Mouse (Mus musculus) bone marrow, adult 2 months (tissue): ENCODE data around the gene Zdhhc11. TPM values are rescaled to one million over a fixed set of nuclear protein-coding genes. Genes with fewer than 3 reads are reported as not detected.
"Not testable (repeated sequence)": the region's sequence is repeated elsewhere in the genome, so short reads cannot be mapped to it uniquely, and the experiment has no call there.

Experiments
- H3K27ac ChIP-seq: fragments of 200-500 bp; 2 replicates; pipeline ENCODE4 v1.5.1; 2012; ENCODE audit warnings: low read depth, mild to moderate bottlenecking, control low read depth, inconsistent platforms, low read length; ENCODE audit not compliant: control insufficient read depth, poor library complexity, insufficient read depth
- H3K4me1 ChIP-seq: fragments of 200-500 bp; 2 replicates; pipeline ENCODE4 v1.6.1; 2011; ENCODE audit warnings: low read length; ENCODE audit not compliant: control insufficient read depth, insufficient read depth
- H3K4me3 ChIP-seq: fragments of 200-500 bp; replicated peaks from 2 replicates; pipeline ENCODE3; 2011; ENCODE audit warnings: mild to moderate bottlenecking, low read depth, low read length, control low read depth; ENCODE audit not compliant: control insufficient read depth
- CTCF ChIP-seq: fragments of 200-500 bp; IDR thresholded peaks from 2 replicates; pipeline ENCODE4 v1.5.1; 2011; ENCODE audit warnings: low read length, control low read depth; ENCODE audit not compliant: control insufficient read depth, insufficient read depth
- POLR2A ChIP-seq: fragments of 200-500 bp; IDR thresholded peaks from 2 replicates; pipeline ENCODE4 v1.6.1; 2011; ENCODE audit warnings: low read depth, mild to moderate bottlenecking, control low read depth, low read length, borderline replicate concordance; ENCODE audit not compliant: control insufficient read depth
- WGBS: fragments of 180-500 bp; shearing (Covaris S2); methylation state at CpG from one replicate; pipeline ENCODE4 v1.1.7; 2018; 5-methylcytosine and 5-hydroxymethylcytosine counted together
- polyA plus RNA-seq: library from polyadenylated mRNA; stranded (reverse); fragments of >200 nt; gene quantifications from 2 replicates; pipeline ENCODE4 v1.2.4, GENCODE M21; 2011; ENCODE audit warnings: low replicate concordance; ENCODE audit not compliant: missing spikeins, insufficient read depth, insufficient read length

Gene Zdhhc11
- polyA plus RNA-seq, 1 experiment = not detected

DNA sequence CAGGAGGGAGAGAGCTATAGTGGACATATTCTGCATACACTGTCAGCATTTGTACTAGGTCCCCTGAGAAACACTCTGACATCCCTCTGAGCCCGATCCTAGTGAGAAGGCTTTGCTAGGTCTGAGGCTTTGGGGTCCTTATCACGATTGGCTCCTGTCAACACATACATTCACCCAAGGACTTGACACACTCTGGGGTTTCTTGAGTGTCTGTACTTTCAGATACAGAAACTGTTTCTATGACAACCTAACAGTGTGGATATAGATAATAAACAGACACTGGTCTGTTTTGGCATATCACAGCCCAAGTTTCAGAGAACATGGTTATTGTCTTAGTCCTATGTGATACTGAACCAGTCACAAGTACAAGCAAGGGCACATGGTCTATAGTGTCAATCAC is 27.1 kb downstream of the Zdhhc11 start:
- Histone ChIP-seq H3K4me3 (no peak overlapping the region), H3K27ac (no peak overlapping the region), H3K4me1 (no peaks in the 10 kb centered on the region)
- WGBS = 59% methylated on average over 2 of the region's 2 CpGs
- TF ChIP-seq CTCF = no peak
- no peak for TF ChIP-seq POLR2A

DNA sequence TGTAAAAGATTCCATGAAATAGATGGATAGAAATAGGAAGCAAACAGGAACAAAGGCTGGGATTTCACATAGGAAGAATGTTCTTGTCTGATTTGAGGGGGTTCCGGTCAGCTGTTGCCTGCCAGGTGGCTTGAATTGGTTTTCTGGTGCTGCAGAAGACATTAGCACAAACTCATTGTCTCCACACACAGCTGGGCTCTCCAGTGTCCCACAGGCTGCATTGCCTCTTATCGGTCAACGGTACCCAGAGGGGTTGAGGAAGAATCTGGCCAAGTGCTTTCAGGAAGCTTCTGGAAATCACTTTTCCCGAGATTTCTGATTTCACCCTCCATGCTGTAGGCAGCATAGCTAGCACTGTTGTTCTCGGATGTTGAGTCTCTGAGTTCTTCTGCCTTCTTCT is 27.6 kb downstream of the Zdhhc11 start:
- Histone ChIP-seq H3K27ac (no peak overlapping the region), H3K4me3 (no peak overlapping the region), H3K4me1 (peaks cover 2% of the 10 kb centered on the region; the same call in 1 of the 2 replicates)
- TF ChIP-seq POLR2A = no peak
- TF ChIP-seq CTCF = no peak
- WGBS = 72% methylated on average over 5 of the region's 5 CpGs

DNA sequence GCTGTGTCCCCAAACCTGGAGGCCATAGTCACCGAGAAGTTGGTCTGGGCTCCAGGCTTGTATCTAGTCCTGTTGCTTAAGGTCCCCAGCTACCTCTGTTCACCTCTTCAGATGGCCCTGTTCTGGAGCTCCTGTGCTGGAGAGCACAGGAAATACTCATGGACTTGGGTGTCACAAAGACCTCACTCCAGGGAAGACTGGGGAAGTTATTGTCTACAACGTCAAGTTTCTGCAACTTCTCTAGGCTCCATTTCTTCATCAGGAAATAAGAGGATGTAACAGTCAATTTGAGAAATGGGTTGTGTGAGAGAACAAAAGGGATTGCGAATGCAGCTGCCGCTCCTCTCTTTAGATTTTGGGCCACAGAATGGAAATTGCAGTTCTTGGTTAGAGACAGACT is 32.8 kb downstream of the Zdhhc11 start:
- Histone ChIP-seq H3K27ac (no peak overlapping the region), H3K4me1 (peaks cover 2% of the 10 kb centered on the region), H3K4me3 (no peak overlapping the region)
- no peak for TF ChIP-seq POLR2A
- no peak for TF ChIP-seq CTCF
- WGBS = 44% methylated on average over 4 of the region's 4 CpGs

DNA sequence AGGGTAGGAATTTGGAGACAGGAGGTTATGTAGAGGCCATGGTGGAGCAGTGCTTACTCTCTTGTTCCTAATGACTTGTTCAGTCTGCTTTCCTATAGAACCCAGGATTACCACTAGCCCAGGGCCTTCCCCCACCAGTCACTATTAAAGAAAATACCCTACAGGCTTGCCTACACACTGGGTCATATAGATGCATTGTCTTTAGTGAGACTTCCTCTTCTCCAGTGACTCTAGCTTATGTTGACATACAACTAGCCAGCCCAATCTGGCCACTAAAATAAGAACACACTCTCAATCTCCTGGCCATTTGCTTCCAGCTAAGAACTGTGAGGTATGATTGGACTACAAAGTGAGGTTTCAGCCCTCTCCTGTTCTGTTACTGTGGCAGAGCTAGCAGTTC is 36.9 kb downstream of the Zdhhc11 start:
- H3K4me1 ChIP-seq = peaks cover 2% of the 10 kb centered on the region
- no peak overlapping the region for H3K27ac ChIP-seq
- TF ChIP-seq POLR2A (no peak), CTCF (no peak)
- no peak overlapping the region for H3K4me3 ChIP-seq

DNA sequence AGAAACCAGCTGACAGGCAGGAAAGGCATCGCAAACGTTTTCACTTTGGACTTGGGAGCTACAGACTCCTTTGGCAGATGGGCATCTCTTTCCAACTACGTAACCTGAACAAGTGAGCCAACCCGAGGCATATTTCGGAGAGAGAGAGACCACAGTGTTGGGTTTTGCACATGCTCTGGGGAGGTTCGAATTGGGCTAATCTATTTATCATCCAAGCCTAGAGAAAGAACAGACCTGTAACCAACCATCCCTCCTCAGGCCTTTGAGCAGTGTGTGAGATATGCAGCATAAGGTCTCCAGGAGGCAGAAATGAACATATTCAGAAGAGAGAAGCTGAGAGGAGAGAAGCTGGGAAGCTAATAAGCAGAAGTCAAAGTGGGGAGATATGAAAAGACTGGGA is 37.3 kb downstream of the Zdhhc11 start:
- no peak overlapping the region for H3K27ac ChIP-seq
- TF ChIP-seq CTCF (no peak), POLR2A (no peak)
- 76% methylated on average over 6 of the region's 6 CpGs for WGBS

DNA sequence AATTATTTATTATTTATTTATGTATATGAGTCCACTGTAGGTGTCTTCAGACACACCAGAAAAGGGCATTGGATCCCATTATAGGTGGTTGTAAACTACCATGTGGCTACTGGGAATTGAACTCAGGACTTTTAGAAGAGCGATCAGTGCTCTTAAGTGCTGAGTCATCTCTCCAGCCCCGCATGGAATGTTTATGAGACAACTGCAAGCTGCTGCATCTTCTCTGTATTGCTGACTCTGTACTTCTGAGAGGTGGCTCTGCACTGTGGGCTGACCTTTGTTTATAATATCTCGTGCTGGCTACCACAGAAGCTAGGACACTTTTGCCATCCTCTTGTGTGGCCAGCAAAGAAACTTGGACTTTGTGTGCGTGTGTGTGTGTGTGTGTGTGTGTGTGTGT is 37.8 kb downstream of the Zdhhc11 start:
- WGBS = 64% methylated on average over 4 of the region's 4 CpGs
- H3K27ac ChIP-seq = no peak overlapping the region
- TF ChIP-seq CTCF (no peak), POLR2A (no peak)
- no peaks in the 10 kb centered on the region; the same call in none of the 2 replicates for H3K4me1 ChIP-seq
- no peak overlapping the region for H3K4me3 ChIP-seq

More for the DNA sequence above, 37.3 kb downstream of the Zdhhc11 start:
- H3K4me1 ChIP-seq = peaks cover 2% of the 10 kb centered on the region
- no peak overlapping the region for H3K4me3 ChIP-seq

DNA sequence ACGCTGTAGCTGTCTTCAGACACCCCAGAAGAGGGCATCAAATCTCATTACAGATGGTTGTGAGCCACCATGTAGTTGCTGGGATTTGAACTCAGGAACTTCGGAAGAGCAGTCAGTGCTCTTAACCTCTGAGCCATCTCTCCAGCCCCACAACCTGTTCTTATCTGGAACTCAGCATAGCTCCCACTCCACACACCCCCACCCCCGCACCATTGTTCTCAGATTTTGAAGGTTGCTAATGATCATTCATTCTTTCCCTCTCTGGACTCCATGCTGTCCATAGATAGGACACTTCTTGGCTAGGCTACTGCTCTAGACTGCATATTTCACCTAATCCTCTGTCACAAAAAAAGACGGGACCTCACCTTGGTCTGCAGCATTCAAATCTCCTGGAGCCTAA is 43.2 kb downstream of the Zdhhc11 start:
- H3K4me3 ChIP-seq, H3K4me1 ChIP-seq, H3K27ac ChIP-seq: not testable (repeated sequence)
- 90% methylated on average over 4 of the region's 4 CpGs for WGBS

DNA sequence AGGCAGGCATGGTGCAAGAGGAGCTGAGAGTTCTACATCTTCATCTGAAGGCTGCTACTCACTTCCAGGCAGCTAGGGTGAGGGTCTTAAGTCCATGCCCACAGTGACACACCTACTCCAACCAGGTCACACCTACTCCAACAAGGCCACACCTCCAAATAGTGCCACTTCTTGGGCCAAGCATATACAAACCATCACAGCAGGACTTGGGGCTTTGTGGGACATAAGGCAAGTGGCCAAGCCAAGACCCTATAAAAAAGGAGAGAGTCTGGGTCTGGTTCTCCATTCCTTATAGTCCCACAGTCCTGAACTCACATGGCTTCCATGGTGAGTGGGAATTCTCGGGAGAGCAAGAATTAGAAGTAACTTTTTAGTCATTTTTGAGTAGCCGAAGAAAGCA is 44.6 kb downstream of the Zdhhc11 start:
- WGBS = 73% methylated on average over 2 of the region's 2 CpGs
- H3K27ac ChIP-seq, H3K4me1 ChIP-seq, H3K4me3 ChIP-seq: not testable (repeated sequence)

DNA sequence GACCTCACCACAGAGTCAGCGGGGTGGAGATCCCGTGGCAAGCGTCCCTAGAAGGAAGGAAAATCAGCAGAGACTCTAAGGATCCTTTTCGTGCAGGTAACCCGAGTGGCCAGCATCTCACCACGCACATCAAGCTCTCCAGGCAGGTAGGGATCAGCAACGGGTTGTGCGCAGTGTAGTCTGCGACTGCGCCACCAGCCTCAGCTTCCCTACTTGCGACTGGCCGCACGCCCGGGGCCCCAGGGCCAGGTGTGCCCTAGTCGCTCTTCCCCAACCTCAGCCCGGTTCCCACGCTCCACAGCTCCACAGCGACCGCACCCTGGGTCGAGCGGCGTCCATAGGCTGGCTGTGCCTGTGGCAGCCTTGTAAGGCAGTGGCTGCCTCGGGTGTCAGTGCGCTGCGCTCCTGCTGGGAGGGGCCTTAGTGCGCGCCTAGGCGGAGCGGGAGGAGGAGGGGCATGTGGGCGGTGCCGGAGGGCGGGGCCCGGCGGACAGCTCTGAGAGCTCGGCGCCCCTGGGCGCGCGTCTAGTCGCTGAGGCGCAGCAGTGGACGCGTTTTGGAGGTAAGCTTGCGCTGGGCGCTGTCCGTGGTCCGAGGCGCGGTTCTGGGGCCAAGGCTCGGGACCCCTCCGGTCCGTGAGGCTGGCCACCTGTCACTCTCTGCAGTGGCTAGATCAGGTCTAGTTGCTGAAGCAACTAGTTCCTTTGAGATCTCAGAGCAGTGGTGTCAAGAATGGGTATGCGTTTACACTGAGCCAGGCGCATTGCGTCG is 45.5 kb downstream of the Zdhhc11 start, which contains the start of gene Tppp:
TSS of gene Tppp (plus strand) at position 460 of the 771 bp plus-strand sequence.
- peak; percentile 49; the same call in 1 of the 2 replicates for TF ChIP-seq POLR2A
- no peak for TF ChIP-seq CTCF
- under 1% methylated on average over 56 of the region's 56 CpGs for WGBS
- Histone ChIP-seq H3K27ac (no peak within 1 kb of the TSS; the same call in 1 of the 2 replicates), H3K4me1 (no peaks in the 10 kb centered on the region), H3K4me3 (peak within 1 kb of the TSS; percentile 72)
